Mouse (Mus musculus) G1E (cell line): ENCODE data around the gene Ndrg4.

Experiments used
- CTCF ChIP-seq: IDR thresholded peaks from 2 replicates; pipeline ENCODE4 v1.5.1; 2012; ENCODE audit warnings: low read depth, low read length, inconsistent platforms, mixed read lengths
- GATA1 ChIP-seq: IDR thresholded peaks from 2 replicates; pipeline ENCODE4 v1.6.1; 2012; ENCODE audit warnings: borderline replicate concordance, low read length, inconsistent platforms, mixed read lengths

DNA sequence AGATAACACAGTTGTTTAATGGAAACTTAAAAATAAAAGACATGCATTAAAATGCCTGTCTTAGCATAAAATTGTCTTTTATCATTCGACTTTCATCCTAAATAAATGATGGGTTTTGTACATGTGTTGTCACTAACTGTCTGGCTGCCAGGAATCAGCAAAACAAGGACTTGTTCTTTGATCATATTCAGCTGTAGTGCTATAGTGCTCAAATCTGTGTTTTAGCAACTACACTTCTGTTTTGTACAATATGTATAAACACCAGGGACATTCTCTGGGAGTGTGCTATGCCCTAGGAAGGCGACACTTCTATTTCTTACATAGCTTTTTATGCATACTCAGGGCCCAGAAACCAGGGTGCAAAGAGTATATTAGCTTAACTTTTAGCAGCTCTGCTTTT, 31.8 kb upstream of the Ndrg4 start:
- TF ChIP-seq GATA1 (no peak), CTCF (no peak)
